Mouse (Mus musculus) neutrophil, adult 83 days (primary cell): Measurements from ENCODE around the gene Olfr1193. TPM values are rescaled to one million over a fixed set of nuclear protein-coding genes. Genes with fewer than 3 reads are reported as not detected.

Experiments
- total RNA-seq, 2 experiments: library from RNA; stranded (reverse); gene quantifications; one replicate each; pipeline ENCODE4 v1.2.4; 2023

Gene Olfr1193
- not detected for total RNA-seq

GRCm38 (mm10) chr2:88675328-88675727 lies at the start of gene Olfr1193:
Olfr1193 (plus strand) TSS chr2:88675628.

GRCm38 (mm10) chr2:88640242-88640641 lies 35.2 kb upstream of the Olfr1193 start, which contains the start of gene Olfr1191-ps1:
Olfr1191-ps1 (plus strand) TSS chr2:88640542.

DNA sequence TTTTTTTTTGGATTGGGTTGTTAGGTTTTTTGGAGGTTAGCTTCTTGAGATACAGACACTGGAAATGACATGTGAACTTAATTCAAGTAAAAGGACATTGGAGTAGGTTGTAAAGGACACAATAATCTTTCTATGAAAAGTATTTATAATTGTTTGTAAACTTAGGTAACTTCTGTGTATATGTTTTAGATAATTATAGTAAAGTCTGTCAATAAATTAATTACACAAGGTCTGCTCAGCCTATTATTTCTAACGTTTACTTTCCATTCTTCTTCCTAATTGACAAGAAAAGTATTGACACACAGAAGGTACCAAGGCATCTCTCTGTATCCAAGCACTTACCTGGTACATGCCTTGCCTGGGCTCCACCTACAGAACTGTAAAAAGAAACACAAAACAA lies 27.2 kb upstream of the Olfr1193 start, which contains the start of gene Olfr1192-ps1:
Gene Olfr1192-ps1, plus strand, starts transcription at position 301 of the 400 bp plus-strand sequence.

GRCm38 (mm10) chr2:88689087-88689486 lies 13.7 kb downstream of the Olfr1193 start, which contains the start of gene Olfr1195:
Olfr1195 (minus strand) TSS chr2:88689187.

DNA sequence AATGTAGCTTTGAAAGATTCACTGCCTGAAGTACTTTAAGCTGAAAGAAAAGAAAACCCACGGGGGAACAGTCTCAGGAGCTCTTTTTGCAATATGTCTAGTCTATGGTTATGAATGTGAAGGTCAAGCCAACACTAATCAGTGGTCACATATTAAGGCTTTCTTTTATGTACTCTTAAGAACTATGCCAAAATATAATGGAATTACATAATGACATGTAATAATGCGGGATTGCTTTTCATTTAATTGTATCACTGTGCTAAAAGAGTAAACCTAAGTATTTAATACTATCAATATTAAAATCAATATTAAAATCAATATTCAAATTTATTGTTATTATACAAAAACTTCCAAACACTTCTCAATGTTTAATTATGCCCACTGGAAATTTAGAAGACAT lies 29.1 kb downstream of the Olfr1193 start, which contains the start of gene Olfr1196:
Gene Olfr1196, minus strand, starts transcription at position 101 of the 400 bp plus-strand sequence.

Other genes starting within 250 kb of the Olfr1193 start
- not detected for gene Olfr1181, start 249.5 kb upstream of the Olfr1193 start, total RNA-seq
- not detected for gene Gm13757, start 226.5 kb upstream of the Olfr1193 start, total RNA-seq
- not detected for gene Olfr1183, start 220.8 kb upstream of the Olfr1193 start, total RNA-seq
- gene Olfr1184, start 192.0 kb upstream of the Olfr1193 start, total RNA-seq, result not detected
- not detected for gene Olfr1185-ps1, start 182.3 kb upstream of the Olfr1193 start, total RNA-seq
- not detected for gene Olfr1186, start 157.1 kb upstream of the Olfr1193 start, total RNA-seq
- gene Olfr1188, start 118.7 kb upstream of the Olfr1193 start, total RNA-seq, result not detected
- gene Olfr1189, start 89.2 kb upstream of the Olfr1193 start, total RNA-seq, result not detected
- gene Olfr1191-ps1, start 35.1 kb upstream of the Olfr1193 start, total RNA-seq, result under 1 TPM; 0.04 to 0.18 TPM
- not detected for gene Olfr1192-ps1, start 27.1 kb upstream of the Olfr1193 start, total RNA-seq
- gene Olfr1195, start 13.6 kb downstream of the Olfr1193 start, total RNA-seq, result not detected
- not detected for gene Olfr1196, start 29.0 kb downstream of the Olfr1193 start, total RNA-seq
- gene Olfr1197, start 56.7 kb downstream of the Olfr1193 start, total RNA-seq, result not detected
- gene Olfr1198, start 75.7 kb downstream of the Olfr1193 start, total RNA-seq, result not detected
- gene Olfr1199, start 84.8 kb downstream of the Olfr1193 start, total RNA-seq, result not detected
- not detected for gene Olfr1200, start 94.9 kb downstream of the Olfr1193 start, total RNA-seq
- gene Olfr1201, start 117.4 kb downstream of the Olfr1193 start, total RNA-seq, result not detected
- not detected for gene Olfr1202, start 138.9 kb downstream of the Olfr1193 start, total RNA-seq
- gene Olfr1205, start 154.1 kb downstream of the Olfr1193 start, total RNA-seq, result not detected
- gene Olfr1204, start 173.7 kb downstream of the Olfr1193 start, total RNA-seq, result not detected
- not detected for gene Olfr1206, start 187.6 kb downstream of the Olfr1193 start, total RNA-seq
- not detected for gene Olfr1208, start 226.7 kb downstream of the Olfr1193 start, total RNA-seq
- not detected for gene Olfr1209, start 239.5 kb downstream of the Olfr1193 start, total RNA-seq